Mouse (Mus musculus) embryonic fibroblast, embryonic 13.5 days (primary cell): Measurements from ENCODE around the gene Stxbp1. TPM values are rescaled to one million over a fixed set of nuclear protein-coding genes. Genes with fewer than 3 reads are reported as not detected.

Experiments used
- H3K27ac ChIP-seq: 2 replicates; pipeline ENCODE4 v1.5.1; 2012; ENCODE audit warnings: low read length, control low read depth, inconsistent platforms; ENCODE audit not compliant: insufficient read depth
- H3K4me1 ChIP-seq: 2 replicates; pipeline ENCODE4 v1.6.1; 2011; ENCODE audit warnings: low read length; ENCODE audit not compliant: control insufficient read depth, insufficient read depth
- H3K4me3 ChIP-seq: 2 replicates; pipeline ENCODE4 v1.5.1; 2011; ENCODE audit warnings: mild to moderate bottlenecking, control low read depth, low read length; ENCODE audit not compliant: insufficient read depth
- CTCF ChIP-seq: IDR thresholded peaks from 2 replicates; pipeline ENCODE4 v1.5.1; 2011; ENCODE audit warnings: mild to moderate bottlenecking, control low read depth, low read length, moderate library complexity, borderline replicate concordance; ENCODE audit not compliant: insufficient read depth
- POLR2A ChIP-seq: IDR thresholded peaks from 2 replicates; pipeline ENCODE4 v1.6.1; 2011; ENCODE audit warnings: low read depth, mild to moderate bottlenecking, control low read depth, low read length, moderate library complexity
- polyA plus RNA-seq: library from polyadenylated mRNA; stranded (reverse); fragments of >200 nt; gene quantifications from 2 replicates; pipeline ENCODE4 v1.2.4, GENCODE M21; 2011; ENCODE audit warnings: low read depth; ENCODE audit not compliant: missing spikeins, insufficient read length

Gene Stxbp1
- polyA plus RNA-seq, 1 experiment: 33.3 TPM

DNA sequence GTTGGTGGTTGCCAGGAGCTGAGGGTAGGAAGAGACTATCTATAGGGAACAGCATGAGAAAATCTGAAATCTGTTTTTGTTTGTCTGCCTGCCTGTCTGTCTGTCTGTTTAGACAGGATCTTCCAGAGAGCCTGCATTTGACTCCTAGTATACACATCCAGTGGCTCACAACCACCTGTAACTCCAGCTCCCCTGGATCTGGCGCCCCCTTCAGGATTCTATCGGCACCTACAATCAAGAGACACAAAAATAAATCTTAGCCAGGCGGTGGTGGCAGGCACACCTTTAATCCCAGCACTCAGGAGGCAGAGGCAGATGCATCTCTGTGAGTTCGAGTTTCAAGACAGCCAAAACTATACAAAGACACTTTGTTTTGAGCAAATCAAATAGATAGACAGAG is 4.5 kb downstream of the Stxbp1 start:
- Histone ChIP-seq H3K4me3 (no peak overlapping the region), H3K4me1 (no peaks in the 10 kb centered on the region; the same call in 1 of the 2 replicates), H3K27ac (no peak overlapping the region)
- TF ChIP-seq CTCF (no peak), POLR2A (no peak)

DNA sequence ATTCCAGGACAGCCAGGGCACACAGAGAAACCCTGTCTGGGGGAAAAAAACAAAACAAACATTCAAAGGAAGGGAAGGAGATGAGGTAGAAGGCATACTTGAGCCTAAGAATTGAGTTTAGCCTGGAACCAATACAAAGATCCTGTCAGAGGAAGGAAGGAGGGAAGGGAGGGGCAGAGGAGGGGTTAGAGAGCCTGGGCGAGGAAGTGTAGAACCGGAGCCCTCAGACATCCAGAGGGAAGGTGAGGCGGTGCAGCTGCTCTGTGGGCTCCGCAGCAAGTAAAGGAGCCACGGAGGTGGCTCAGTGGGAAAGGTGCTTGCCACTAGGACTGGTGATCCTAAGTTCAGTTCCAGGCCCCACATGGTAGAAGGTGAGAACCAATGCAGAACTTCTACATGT is 5.9 kb downstream of the Stxbp1 start:
- H3K4me1 ChIP-seq: no peaks in the 10 kb centered on the region; the same call in 1 of the 2 replicates
- no peak overlapping the region for H3K4me3 ChIP-seq
- H3K27ac ChIP-seq: no peak overlapping the region
- TF ChIP-seq POLR2A: no peak
- TF ChIP-seq CTCF: no peak

GRCm38 (mm10) chr2:32839261-32839660 is 7.8 kb downstream of the Stxbp1 start:
- no peak overlapping the region for H3K27ac ChIP-seq
- TF ChIP-seq POLR2A (no peak), CTCF (no peak)
- H3K4me1 ChIP-seq: peaks cover 4% of the 10 kb centered on the region
- no peak overlapping the region for H3K4me3 ChIP-seq

- Histone ChIP-seq H3K27ac (no peak overlapping the region), H3K4me1 (peaks cover 4% of the 10 kb centered on the region), H3K4me3 (no peak overlapping the region)
- TF ChIP-seq POLR2A (no peak), CTCF (no peak)
Measured at GRCm38 (mm10) chr2:32838147-32838884, 8.7 kb downstream of the Stxbp1 start.

DNA sequence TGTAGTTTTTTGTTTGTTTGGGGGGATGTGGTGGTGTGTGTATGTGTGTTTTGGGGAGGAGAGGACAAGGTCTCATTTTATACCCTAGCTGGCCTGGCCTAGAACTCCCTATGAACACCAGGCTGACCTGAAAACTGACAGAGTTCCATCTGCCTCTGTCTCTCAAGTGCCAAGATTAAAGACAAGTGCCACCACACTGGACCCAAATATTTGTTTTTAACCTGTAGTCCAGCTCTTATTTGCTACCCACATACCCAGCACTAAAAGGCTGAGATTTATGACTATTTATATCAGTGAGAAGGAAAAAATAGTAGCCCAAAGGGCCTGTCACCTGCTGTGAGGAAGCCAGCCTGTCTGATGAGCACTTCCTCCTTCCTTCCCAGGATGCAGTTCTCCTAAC is 11.5 kb downstream of the Stxbp1 start:
- H3K27ac ChIP-seq: no peak overlapping the region
- TF ChIP-seq POLR2A (no peak), CTCF (no peak)
- H3K4me1 ChIP-seq: peaks cover 4% of the 10 kb centered on the region
- no peak overlapping the region for H3K4me3 ChIP-seq

DNA sequence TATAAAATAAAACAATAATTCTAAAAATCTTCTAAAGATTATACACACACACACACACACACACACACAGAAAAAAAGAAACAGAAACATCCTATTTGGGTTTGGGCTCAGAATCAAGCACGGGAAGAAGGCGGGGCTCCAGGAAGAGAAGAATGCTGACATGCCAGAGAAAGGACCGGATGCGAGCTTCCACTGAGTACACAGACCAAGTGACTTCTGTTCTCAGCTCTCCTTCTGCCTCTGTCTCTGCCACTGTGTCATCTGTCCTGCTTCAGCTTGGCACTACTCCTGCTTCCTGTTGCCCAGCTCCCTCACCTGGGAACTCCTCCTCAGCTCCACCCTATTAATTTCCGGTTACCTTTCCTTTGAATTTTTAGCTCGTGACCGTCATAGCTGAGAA is 12.5 kb downstream of the Stxbp1 start:
- H3K27ac ChIP-seq: no peak overlapping the region

GRCm38 (mm10) chr2:32828979-32829676 is 17.9 kb downstream of the Stxbp1 start:
- no peak overlapping the region for H3K4me3 ChIP-seq
- no peak for TF ChIP-seq POLR2A
- TF ChIP-seq CTCF: no peak
- no peak overlapping the region for H3K27ac ChIP-seq
- no peaks in the 10 kb centered on the region for H3K4me1 ChIP-seq

More for the DNA sequence above, 12.5 kb downstream of the Stxbp1 start:
- TF ChIP-seq CTCF: no peak
- TF ChIP-seq POLR2A: no peak
- H3K4me1 ChIP-seq: peaks cover 4% of the 10 kb centered on the region
- no peak overlapping the region for H3K4me3 ChIP-seq

- Histone ChIP-seq H3K27ac (no peak overlapping the region), H3K4me3 (no peak overlapping the region), H3K4me1 (no peaks in the 10 kb centered on the region)
- TF ChIP-seq POLR2A: no peak
- no peak for TF ChIP-seq CTCF
Measured at GRCm38 (mm10) chr2:32825796-32826195, 21.2 kb downstream of the Stxbp1 start.

DNA sequence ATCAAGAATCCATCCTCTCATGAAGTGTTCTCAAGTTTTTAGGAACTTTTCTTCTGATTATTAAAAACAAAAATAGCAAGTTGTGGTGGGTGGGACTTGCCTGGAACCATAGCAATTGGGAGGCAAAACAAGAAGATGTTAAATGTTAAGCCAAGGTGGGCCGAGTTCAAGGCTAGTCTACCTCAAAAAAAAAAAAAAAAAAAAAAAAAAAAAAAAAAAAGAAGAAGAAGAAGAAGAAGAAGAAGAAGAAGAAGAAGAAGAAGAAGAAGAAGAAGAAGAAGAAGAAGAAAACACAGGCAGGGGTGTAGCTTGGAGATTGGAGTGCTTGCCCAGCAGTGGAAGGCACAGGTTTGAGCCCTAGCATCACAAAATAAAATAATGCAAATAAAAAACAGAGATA is 22.3 kb downstream of the Stxbp1 start:
- H3K27ac ChIP-seq: no peak overlapping the region
- TF ChIP-seq CTCF (no peak), POLR2A (no peak)
- H3K4me3 ChIP-seq: no peak overlapping the region
- no peaks in the 10 kb centered on the region for H3K4me1 ChIP-seq

DNA sequence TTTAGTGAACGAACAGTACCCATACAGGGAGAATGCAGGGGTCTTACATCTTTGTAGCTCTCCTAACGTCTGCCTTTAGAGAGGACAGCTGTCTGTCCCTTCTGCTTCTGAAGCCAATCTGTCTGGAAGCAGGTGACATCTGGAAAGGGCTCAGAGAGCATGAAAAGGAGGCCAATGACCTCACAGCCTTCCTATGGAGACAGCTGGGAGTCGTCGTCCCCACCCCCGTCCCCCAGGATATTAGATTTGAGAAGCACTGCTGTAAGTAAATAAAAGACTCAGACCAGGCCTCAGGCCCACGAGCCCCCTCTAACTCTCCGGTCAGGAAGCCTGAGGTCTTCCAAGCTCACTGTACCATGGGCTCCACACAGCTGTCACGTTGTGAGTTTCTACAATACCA is 22.9 kb downstream of the Stxbp1 start:
- Histone ChIP-seq H3K27ac (no peak overlapping the region), H3K4me3 (no peak overlapping the region), H3K4me1 (no peaks in the 10 kb centered on the region)
- TF ChIP-seq CTCF (no peak), POLR2A (no peak)
